Mouse (Mus musculus): ENCODE results near the gene Gbf1. TPM values are rescaled to one million over a fixed set of nuclear protein-coding genes. Genes with fewer than 3 reads are reported as not detected.

Gene Gbf1
- total and polyA plus RNA-seq, 3 experiments, result 8.6 to 26.1 (median 18.7) TPM

- TF ChIP-seq RCOR1 (conservative IDR thresholded peaks at IDR 0.05; ENCODE audit: low read depth, low read length) (no peak), BHLHE40 (IDR thresholded peaks at IDR 0.05; ENCODE audit: low read depth, low read length) (peak; percentile 50)
- dilution Hi-C loops (cut with MboI; ENCODE audit: extremely low pct_ligation_motif_present, extremely low pct_unique_long_range_greater_than_20kb, low sequenced_read_pairs) (no loop called here), in situ Hi-C loops (cut with MboI; ENCODE audit: low pct_ligation_motif_present, low pct_unique_long_range_greater_than_20kb, low sequenced_read_pairs) (no loop called here)
- Histone ChIP-seq H3K27ac (ENCODE audit: insufficient read depth, low read depth) (no peak overlapping the region), H3K79me2 (replicated peaks; ENCODE audit: control insufficient read depth, extremely low read depth, insufficient read depth, poor library complexity, severe bottlenecking) (no peaks in the 10 kb centered on the region), H3K36me3 (replicated peaks in 1 of 2; ENCODE audit: control insufficient read depth in 1 of 2, insufficient read depth in 1 of 2, low read length in 1 of 2) (peaks cover 27 to 60% of the 10 kb centered on the region in 2 experiments), H3K4me1 (ENCODE audit: control insufficient read depth in 1 of 2, insufficient read depth in 2 of 2) (no peaks in the 10 kb centered on the region), H3K4me2 (ENCODE audit: insufficient read depth, low read depth, poor library complexity, severe bottlenecking) (no peak overlapping the region), H3K27me3 (replicated peaks) (no peaks in the 10 kb centered on the region), H3K9me3 (replicated peaks; ENCODE audit: low read length) (no peaks in the 10 kb centered on the region), H3K4me3 (replicated peaks in 1 of 3; ENCODE audit: low read depth in 2 of 3, low read length in 2 of 3, poor library complexity in 1 of 3) (no peak overlapping the region), H3K9ac (ENCODE audit: insufficient read depth, low read depth) (no peak overlapping the region)
- no peak for DNase-seq (ENCODE audit: extremely low read depth)
These were observed 17.6 kb downstream of the Gbf1 start for GRCm38 (mm10) chr19:46169913-46170312.

GRCm38 (mm10) chr19:46172541-46172940, 20.2 kb downstream of the Gbf1 start:
- Histone ChIP-seq H3K27ac (ENCODE audit: insufficient read depth, low read depth) (no peak overlapping the region), H3K4me3 (replicated peaks in 1 of 3; ENCODE audit: low read depth in 2 of 3, low read length in 2 of 3, poor library complexity in 1 of 3) (no peak overlapping the region), H3K27me3 (replicated peaks) (no peaks in the 10 kb centered on the region), H3K4me2 (ENCODE audit: insufficient read depth, low read depth, poor library complexity, severe bottlenecking) (no peak overlapping the region), H3K9ac (ENCODE audit: insufficient read depth, low read depth) (no peak overlapping the region), H3K9me3 (replicated peaks; ENCODE audit: low read length) (no peaks in the 10 kb centered on the region), H3K4me1 (ENCODE audit: control insufficient read depth in 1 of 2, insufficient read depth in 2 of 2) (no peaks in the 10 kb centered on the region), H3K79me2 (replicated peaks; ENCODE audit: control insufficient read depth, extremely low read depth, insufficient read depth, poor library complexity, severe bottlenecking) (no peaks in the 10 kb centered on the region), H3K36me3 (replicated peaks in 1 of 2; ENCODE audit: control insufficient read depth in 1 of 2, insufficient read depth in 1 of 2, low read length in 1 of 2) (peaks cover 18 to 46% of the 10 kb centered on the region in 2 experiments)
- dilution Hi-C loops (cut with MboI; ENCODE audit: extremely low pct_ligation_motif_present, extremely low pct_unique_long_range_greater_than_20kb, low sequenced_read_pairs) (no loop called here), in situ Hi-C loops (cut with MboI; ENCODE audit: low pct_ligation_motif_present, low pct_unique_long_range_greater_than_20kb, low sequenced_read_pairs) (no loop called here)
- DNase-seq (ENCODE audit: extremely low read depth), result no peak
- TF ChIP-seq HCFC1 (IDR thresholded peaks at IDR 0.05; ENCODE audit: low read depth, low read length), result no peak
- TF ChIP-seq EP300 (IDR thresholded peaks at IDR 0.05; ENCODE audit: low read length), result no peak
- TF ChIP-seq TBP (conservative IDR thresholded peaks at IDR 0.05; ENCODE audit: low read depth, low read length), result no peak
- no peak for TF ChIP-seq ZMIZ1 (IDR thresholded peaks at IDR 0.05; ENCODE audit: low read depth, low read length)
- TF ChIP-seq ELF1 (IDR thresholded peaks at IDR 0.05; ENCODE audit: low read depth, low read length), result no peak
- TF ChIP-seq USF2 (conservative IDR thresholded peaks at IDR 0.05; ENCODE audit: low read depth, low read length), result no peak
- no peak for TF ChIP-seq JUN (IDR thresholded peaks at IDR 0.05; ENCODE audit: insufficient read depth, low read depth, low read length)
- TF ChIP-seq SMC3 (IDR thresholded peaks at IDR 0.05; ENCODE audit: low read depth, low read length), result no peak
- no peak for TF ChIP-seq MAX (IDR thresholded peaks at IDR 0.05; ENCODE audit: low read length)
- no peak for TF ChIP-seq RCOR1 (conservative IDR thresholded peaks at IDR 0.05; ENCODE audit: low read depth, low read length)
- TF ChIP-seq NELFE (IDR thresholded peaks at IDR 0.05; ENCODE audit: low read depth, low read length), result no peak
- TF ChIP-seq POLR2AphosphoS2 (IDR thresholded peaks at IDR 0.05; ENCODE audit: low read depth, low read length), result no peak
- no peak for TF ChIP-seq MXI1 (IDR thresholded peaks at IDR 0.05; ENCODE audit: low read depth, low read length)

- TF ChIP-seq E2F4 (IDR thresholded peaks at IDR 0.05; ENCODE audit: insufficient replicate concordance, low read depth, low read length), result no peak
- TF ChIP-seq PAX5 (IDR thresholded peaks at IDR 0.05; ENCODE audit: low read length), result no peak
- TF ChIP-seq MEF2A (IDR thresholded peaks at IDR 0.05; ENCODE audit: borderline replicate concordance, low read depth, low read length), result no peak
- TF ChIP-seq USF1 (IDR thresholded peaks at IDR 0.05; ENCODE audit: low read depth, low read length), result no peak
- TF ChIP-seq ZKSCAN1 (IDR thresholded peaks at IDR 0.05; ENCODE audit: borderline replicate concordance, low read depth, low read length), result no peak
- TF ChIP-seq MAZ (IDR thresholded peaks at IDR 0.05; ENCODE audit: low read depth, low read length), result no peak
- TF ChIP-seq SMC3 (IDR thresholded peaks at IDR 0.05; ENCODE audit: low read depth, low read length), result no peak
- TF ChIP-seq GABPA (IDR thresholded peaks at IDR 0.05; ENCODE audit: insufficient replicate concordance, low read depth, low read length), result no peak
- no peak for TF ChIP-seq BHLHE40 (IDR thresholded peaks at IDR 0.05; ENCODE audit: low read depth, low read length)
- TF ChIP-seq USF2 (conservative IDR thresholded peaks at IDR 0.05; ENCODE audit: low read depth, low read length), result no peak
- TF ChIP-seq ZNF384 (IDR thresholded peaks at IDR 0.05; ENCODE audit: low read depth, low read length), result no peak
- TF ChIP-seq ZC3H11A (IDR thresholded peaks at IDR 0.05; ENCODE audit: low read depth, low read length), result no peak
- no peak for TF ChIP-seq JUND (conservative IDR thresholded peaks at IDR 0.05; ENCODE audit: low read depth, low read length)
- no peak for TF ChIP-seq HCFC1 (IDR thresholded peaks at IDR 0.05; ENCODE audit: low read depth, low read length)
- no peak for TF ChIP-seq TCF12 (IDR thresholded peaks at IDR 0.05; ENCODE audit: low read depth, low read length)
- no peak for TF ChIP-seq CHD2 (IDR thresholded peaks at IDR 0.05; ENCODE audit: low read length)
- no peak for TF ChIP-seq JUN (IDR thresholded peaks at IDR 0.05; ENCODE audit: insufficient read depth, low read depth, low read length)
- no peak overlapping the region for H3K4me2 ChIP-seq (ENCODE audit: insufficient read depth, low read depth, poor library complexity, severe bottlenecking)
- no peak overlapping the region for H3K4me3 ChIP-seq (replicated peaks in 1 of 3; ENCODE audit: low read depth in 2 of 3, low read length in 2 of 3, poor library complexity in 1 of 3)
- no peak overlapping the region for H3K9ac ChIP-seq (ENCODE audit: insufficient read depth, low read depth)
- H3K4me1 ChIP-seq (ENCODE audit: control insufficient read depth in 1 of 2, insufficient read depth in 2 of 2), result no peaks in the 10 kb centered on the region
- H3K9me3 ChIP-seq (replicated peaks; ENCODE audit: low read length), result no peaks in the 10 kb centered on the region
- dilution Hi-C loops (cut with MboI; ENCODE audit: extremely low pct_ligation_motif_present, extremely low pct_unique_long_range_greater_than_20kb, low sequenced_read_pairs) (no loop called here), in situ Hi-C loops (cut with MboI; ENCODE audit: low pct_ligation_motif_present, low pct_unique_long_range_greater_than_20kb, low sequenced_read_pairs) (no loop called here)
- no peak for DNase-seq (ENCODE audit: extremely low read depth)
- no peaks in the 10 kb centered on the region for H3K27me3 ChIP-seq (replicated peaks)
- H3K36me3 ChIP-seq (replicated peaks in 1 of 2; ENCODE audit: control insufficient read depth in 1 of 2, insufficient read depth in 1 of 2, low read length in 1 of 2), result peaks cover 21 to 46% of the 10 kb centered on the region in 2 experiments
- H3K27ac ChIP-seq (ENCODE audit: insufficient read depth, low read depth), result no peak overlapping the region
- no peaks in the 10 kb centered on the region for H3K79me2 ChIP-seq (replicated peaks; ENCODE audit: control insufficient read depth, extremely low read depth, insufficient read depth, poor library complexity, severe bottlenecking)
These were observed 22.9 kb downstream of the Gbf1 start for GRCm38 (mm10) chr19:46175173-46175572.
